Mouse (Mus musculus): Measurements from ENCODE around the gene Thada.

- no peak for TF ChIP-seq GATA1 (IDR thresholded peaks at IDR 0.05; ENCODE audit: borderline replicate concordance, low read length)
- no peak for TF ChIP-seq FLI1 (IDR thresholded peaks at IDR 0.05; ENCODE audit: low read length)
Measured at GRCm38 (mm10) chr17:84239679-84240292, 226.2 kb downstream of the Thada start.
